Mouse (Mus musculus) hindlimb bud, embryonic 11.5 days (tissue): ENCODE results near the gene Inpp4b.

Source experiments
- DNase-seq: peaks from one replicate; pipeline ENCODE4 v3.0.0-alpha.2; 2012; ENCODE audit warnings: low read depth, low spot score; ENCODE audit errors: extremely low spot score

Gene Inpp4b

DNA sequence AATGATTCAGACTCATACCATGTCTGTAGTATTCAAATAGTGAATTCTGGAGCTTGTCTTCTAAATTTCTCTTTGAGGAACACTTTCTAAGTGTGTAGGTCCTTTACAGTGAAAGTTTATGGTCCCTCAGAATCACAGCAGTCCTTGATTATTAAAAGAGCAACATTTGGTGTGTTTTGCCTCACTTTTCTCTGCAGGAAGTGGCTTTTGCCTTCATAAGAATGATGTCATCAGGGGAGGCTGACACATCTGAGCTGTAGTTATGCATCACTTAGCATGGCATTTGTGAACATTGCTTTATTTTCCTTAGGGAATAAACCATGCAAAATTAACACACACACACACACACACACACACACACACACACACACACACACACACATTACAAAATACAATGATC is 349.8 kb downstream of the Inpp4b start:
- no peak for DNase-seq

DNA sequence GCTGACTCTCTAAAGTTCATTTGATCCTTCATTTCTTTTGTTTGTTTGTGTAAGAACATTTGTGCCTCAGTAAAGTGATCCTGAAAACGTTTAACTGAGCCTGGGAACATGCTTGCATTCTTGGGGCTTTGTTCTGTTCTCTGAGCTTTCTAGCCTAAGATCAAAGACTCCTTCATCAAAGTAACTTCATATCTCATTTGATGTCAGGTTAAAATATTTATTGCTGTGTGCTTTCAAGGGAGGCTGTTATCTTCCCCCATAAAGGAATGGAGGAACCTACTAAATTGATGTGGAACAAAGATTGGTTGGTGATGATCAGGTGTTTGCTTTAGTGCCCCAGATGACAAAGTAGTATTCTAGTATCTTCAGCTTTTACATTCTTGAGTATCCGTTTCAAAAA is 352.5 kb downstream of the Inpp4b start:
- DNase-seq = no peak

DNA sequence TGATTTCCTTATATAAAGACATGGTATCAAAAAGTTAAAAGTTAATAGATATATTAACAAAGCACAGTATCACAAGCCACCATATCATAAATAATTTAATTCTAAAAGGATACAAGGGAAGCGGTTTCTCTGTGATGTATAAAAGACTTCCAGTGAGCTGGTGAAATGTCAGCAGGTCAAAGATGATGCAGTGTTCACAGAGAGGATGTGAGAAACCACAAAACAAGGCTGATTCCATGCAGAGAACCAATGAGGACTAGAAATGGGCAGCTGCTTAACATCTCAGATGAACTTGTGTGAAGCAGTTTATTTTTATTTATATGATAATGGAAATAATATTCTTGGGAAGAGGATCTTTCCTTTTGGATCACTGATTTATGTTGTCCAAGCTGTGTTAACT is 359.7 kb downstream of the Inpp4b start:
- DNase-seq = no peak

DNA sequence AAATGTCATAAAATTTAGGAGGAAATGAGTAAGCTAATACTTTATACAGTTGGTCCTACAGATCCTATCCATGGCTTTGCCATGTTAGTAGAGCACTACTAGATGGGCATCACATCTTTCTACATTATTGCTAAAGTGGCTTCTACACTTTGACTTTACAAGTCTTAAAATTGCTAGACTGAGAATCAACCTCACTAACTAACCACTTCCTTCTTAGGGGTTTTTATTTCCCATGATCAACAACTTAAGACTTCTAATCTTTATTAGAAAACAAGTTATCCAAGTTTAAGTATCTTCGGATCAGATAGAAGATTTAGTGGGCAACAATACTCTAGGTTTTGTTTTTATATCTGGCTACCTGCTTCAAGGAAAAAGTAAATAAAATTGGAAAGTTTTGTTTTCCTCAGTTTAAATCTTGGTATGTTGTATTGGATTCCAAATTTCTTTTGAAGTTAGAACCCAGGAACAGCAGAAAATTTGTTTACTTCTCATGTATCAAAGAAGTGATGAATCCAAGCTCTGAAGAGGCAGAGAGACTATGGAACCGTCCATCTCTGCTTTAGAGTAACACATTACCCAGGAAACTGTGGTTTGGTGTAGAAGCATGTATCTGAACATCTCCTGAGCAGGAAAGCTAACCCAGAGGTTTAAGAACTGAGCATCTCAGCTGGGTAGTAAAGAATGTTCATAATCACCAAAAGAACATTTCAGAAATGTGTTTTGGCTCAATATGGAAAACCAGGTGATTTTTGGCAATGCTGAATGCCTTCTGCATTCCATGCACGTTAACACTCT is 361.4 kb downstream of the Inpp4b start:
- DNase-seq = no peak

DNA sequence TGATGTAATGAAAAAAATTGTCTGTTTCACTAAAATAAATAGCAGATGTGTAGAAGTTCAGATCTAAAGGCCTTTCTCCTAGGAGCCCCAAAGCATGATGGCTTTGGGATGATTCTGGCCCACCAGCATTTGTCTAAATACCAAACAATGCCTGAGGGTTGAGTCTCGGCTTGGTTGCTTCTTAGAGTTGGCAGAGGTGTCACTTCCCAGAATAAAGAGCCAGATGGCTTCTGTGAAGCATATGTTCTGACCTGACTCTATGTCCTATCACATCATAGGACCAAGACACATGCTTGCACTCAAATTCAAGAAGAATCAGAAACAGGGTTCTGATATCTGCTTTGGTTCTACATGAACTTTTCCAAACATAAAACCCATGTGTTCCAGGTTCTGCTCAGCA is 365.1 kb downstream of the Inpp4b start:
- no peak for DNase-seq

DNA sequence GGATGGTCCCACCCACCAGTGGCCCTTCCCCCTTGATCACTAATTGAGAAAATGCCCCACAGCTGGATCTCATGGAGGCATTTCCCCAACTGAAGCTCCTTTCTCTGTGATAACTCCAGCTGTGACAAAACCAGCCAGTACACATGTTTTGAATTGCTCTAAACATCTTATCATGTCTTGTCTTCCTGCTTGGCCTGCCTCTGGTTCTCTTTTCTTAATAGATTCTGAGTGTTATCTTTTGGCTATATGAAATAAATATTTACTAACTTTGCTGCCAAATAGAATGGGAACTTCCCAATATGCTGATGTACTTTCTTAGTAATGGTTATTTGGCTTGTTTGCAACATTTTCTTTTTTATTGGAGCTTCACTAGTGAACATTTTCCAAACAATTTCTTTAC is 389.0 kb downstream of the Inpp4b start:
- no peak for DNase-seq

DNA sequence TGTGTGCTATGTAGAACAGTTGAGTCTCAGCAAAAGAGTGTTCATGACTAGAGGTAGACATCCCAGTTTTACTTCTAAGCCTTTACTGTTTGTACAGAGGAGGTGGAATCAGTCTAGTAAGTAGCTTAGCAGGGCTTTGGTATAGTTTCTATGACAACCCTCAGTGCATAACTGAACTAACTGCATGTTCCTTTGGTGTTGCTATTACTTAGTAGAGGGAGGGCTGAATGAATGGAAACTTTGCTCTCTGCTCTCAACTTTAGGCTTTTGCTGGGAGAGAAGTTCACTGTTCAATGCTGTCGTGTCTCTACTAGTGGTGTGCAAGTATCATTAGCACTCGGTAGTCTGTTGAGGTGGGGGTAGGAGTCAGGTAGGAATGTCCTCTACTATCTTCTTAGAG is 393.3 kb downstream of the Inpp4b start:
- DNase-seq = no peak

DNA sequence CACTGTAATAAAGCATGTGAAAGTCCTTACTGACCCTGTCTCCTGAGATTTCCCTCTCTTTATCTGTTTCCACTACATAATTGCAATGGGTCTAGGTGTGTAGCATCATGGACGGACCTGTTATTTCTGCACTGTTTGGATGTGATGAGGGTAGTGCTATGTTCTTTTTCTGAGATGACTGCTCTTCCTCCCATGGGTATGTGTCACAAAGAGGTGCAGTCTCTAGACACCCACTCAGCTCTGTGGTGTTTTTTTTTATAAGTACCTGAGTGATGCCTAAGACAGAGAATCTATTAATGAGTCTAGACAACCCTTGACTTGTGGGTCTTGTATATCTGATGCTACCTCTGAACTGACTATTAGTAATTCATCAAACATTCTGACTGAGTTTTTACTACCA is 393.7 kb downstream of the Inpp4b start:
- no peak for DNase-seq

DNA sequence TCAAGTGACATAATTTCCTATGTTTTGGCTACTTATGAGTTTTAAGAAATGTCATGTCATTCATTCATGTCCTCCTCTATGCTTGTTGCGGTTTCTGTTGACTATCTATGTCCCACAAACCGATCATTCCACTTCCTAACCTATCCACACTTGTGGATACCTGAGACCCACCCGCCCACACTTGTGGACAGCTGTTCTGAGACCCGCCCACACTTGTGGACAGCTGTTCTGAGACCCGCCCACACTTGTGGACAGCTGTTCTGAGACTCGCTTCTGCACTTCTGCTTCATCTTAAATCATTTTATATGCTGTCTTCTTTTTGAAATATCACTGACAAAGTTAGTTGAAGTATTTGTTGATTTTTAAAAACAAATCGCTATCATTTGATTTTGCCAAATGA is 400.2 kb downstream of the Inpp4b start:
- DNase-seq = no peak

DNA sequence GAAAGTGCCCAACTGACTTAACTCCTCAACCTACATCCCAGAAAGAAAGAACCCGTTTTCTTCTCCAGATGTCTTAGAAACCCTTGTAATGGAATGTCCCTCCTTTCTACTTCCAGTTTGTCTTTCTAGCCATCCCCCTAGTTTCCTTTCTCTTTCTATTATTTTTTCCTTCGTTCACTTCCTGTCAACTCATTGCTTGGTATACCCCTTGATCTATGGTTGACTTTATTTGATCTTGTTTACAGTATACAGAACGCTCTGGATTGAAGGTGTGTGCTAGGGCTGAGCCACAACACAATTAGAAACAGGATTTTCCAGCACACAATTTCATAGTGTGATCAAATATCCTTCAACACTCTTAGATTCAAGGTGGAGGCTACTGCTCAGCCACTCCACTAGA is 400.7 kb downstream of the Inpp4b start:
- no peak for DNase-seq

DNA sequence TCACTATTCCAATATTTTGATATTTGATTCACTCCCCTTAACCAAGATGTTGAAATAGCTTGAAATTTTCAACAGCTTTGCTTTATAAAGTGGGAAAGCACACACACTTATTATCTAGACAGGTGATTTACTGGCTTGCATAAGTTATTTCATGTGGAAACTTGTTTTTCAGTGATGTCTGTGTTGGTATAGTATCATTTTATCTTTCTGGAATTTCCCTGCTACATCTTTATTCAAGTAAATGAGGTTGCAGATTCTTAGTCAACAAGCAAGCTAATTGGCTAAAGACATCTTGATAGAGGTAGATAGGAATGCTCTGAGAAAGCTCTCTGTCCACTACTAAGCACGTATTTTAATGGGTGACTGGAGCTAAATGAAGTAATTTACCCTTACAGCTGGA is 403.1 kb downstream of the Inpp4b start:
- DNase-seq = no peak

DNA sequence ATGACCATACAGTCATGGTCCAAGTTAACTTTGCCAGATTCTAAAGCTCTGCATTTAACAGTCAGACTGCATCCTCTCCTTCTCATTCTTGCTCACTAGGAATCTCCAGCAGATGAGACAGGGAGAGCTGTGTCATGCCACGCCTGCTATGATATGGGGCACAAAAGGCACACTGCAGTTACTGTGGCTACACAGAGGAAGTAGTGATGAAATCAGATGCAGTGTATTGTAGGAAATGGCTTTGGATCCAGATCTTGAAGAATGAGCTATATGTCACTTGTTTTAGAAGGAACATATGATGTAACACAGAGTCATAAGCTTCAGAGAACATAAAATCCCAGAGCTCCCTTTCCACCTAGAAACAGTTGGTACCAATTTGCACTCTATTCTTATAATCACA is 408.8 kb downstream of the Inpp4b start:
- DNase-seq = no peak

DNA sequence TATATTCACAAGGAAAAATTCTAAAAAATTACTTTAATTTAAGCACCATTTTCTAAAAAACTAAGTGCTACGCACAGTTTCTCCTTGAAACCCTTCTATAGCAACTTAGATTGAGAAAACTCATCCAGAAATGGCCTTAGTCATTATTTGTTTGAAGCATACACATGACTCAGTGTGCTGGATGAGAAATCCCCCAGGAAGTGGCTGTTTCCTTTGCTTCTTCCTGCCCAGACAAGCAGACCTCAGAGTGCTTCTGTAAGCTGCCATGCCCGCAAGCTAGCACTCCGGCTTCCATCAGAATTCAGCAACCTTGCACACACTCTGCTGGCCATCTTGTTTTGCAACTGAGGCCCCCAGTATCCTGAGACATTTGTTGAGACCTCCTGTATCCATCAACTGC is 414.3 kb downstream of the Inpp4b start:
- DNase-seq = no peak

DNA sequence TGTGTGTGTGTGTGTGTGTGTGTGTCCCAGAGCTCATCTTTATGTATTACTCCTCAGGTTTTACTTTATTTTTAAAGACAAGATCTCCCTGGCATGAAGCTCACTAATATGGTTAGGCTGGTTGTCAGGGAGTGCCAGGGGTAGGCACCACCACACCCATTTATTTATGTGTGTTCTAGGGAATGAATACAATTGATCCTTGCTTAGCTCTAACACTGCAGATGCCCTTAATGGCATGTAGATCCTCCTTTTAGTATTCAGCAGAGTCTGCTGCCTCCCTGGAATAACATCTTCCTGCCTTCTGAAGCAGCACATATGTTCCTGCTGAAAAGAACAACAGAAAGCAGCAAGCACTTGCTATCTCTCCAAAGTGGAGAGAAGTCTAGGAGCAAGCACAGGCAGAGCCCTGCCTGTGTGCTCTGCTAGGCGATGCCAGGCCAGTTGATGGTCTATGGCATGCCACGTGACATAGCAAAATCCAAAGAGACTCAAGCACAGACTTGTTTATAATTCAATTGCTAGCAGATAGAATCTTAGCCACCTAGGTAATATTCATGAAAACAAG is 415.3 kb downstream of the Inpp4b start:
- DNase-seq = no peak

DNA sequence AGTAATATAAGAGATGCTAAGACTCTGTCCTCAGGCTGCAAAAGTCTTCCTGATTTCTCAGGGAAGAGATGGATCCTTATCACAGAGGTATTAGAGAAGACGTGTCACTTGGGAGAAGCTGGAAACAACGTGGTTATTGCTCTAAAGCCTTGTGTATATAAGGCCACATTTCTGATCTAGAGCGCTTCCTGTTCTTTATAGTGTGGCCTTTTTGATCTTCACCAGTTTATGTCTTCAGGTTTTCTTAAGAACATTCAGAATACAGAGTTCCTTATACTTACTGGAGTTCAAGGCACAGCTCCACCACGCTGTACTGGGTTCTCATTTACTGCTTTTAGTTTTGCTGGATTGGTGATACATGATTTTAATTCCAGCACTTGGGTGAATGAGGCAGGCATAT is 419.1 kb downstream of the Inpp4b start:
- no peak for DNase-seq

DNA sequence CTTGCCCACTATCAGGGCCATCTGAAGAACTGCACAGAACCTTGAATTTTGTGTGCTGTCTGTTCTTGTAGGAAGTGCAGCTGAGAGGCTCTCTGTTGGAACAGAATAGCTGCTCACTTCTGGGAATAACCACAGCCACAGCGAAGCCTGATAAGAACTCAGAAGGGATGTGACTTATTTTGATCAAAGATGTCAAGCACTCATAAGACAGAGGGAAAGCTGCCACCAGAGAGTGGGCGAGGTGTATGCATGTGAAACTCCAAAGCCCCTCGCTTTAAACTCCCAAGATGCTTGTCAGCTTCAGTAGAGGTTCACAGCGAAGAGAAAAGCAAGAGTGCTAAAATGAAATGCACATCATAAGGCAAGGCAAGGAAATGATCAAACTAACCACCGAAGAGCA is 423.7 kb downstream of the Inpp4b start:
- DNase-seq = no peak

DNA sequence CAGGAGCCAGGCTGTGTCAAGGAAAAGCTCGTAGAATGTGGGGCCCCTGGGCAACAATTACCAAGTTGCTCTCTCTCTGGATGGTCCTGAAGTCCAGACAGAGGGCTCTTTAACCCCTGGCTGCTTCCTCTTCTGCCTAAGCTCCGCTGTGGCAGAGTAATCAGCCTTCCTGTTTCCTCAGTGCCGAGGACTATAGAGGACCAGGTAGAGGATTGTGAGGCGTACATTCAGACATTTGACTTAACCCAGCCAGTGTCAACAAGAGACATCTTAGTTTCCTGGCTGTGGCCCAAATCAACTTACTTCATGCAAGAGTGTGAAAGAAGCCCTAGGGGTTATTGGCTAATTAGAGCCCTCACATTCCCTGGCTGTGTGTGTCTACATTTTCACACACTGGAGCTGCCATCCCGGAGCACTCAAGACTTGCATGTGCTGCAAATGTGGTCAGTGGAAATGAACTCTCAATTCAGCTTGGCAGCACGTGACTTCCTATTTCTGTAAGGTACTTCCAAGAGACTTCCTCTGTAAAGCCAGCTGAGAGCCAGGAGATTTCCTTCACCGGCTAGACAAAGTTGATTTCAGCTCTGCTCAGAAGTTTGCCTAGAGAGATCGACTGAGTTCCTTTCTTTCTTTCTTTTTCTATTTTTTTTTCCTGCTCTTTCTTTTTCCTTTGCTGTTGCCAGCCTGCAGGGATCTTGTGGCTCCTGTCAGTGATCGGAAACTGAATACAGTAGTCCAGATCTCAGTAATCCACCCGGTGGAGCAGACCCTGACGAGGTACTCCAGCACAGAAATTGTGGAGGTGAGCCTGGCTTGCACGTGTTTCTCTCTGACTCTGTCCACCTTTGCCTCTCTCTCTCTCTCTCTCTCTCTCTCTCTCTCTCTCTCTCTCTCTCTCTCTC is 425.3 kb downstream of the Inpp4b start:
- peak; percentile 60 for DNase-seq

DNA sequence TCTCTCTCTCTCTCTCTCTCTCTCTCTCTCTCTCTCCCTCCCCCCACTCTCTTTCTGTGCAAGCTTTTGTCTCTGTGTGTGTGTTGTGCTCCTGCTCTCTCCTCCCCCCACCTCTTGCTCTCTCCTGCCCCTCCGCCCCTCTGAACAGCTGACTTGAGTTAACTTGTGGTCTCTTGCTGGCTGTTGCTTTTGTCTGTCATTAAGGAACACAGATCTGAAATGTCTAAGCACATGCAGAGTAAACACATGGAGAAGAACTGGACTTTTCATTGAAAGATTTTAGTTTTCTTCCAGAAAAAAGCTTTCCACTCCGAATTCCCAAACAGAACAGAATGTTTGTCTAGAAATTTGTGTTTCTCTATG is 425.9 kb downstream of the Inpp4b start:
- no peak for DNase-seq

DNA sequence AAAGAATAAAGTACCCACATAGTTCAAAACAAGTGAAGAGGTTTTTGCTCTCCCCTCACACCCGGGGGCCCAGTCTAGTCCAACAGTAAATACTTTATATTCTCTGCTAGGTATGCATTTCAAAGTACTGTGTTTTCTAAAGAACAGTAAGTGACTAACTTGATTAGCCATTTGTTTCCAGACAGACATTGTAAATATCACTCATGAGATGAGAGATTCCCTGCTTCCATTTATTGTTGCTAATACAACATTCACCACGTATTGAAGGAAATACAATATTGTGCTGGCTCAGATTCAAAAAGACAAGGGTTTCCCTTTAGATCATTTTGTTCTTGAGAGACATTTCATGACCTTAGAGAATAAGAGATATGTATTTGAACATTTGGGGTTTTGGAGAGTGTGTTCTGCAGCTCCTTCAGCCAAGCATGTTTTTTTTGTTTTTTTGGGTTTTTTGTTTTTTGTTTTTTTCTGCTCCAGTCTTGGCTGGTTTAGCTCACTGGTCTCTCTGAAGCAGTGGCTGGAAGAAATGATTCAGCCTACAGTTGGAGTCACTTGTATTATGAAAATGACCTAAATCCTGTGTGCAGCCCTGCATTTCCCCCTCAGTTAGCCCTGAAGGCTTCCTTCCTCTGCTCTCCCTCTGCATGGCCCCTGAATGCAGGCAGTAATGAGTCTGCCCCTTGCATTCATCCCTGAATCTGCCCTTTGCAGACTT is 426.5 kb downstream of the Inpp4b start:
- no peak for DNase-seq

DNA sequence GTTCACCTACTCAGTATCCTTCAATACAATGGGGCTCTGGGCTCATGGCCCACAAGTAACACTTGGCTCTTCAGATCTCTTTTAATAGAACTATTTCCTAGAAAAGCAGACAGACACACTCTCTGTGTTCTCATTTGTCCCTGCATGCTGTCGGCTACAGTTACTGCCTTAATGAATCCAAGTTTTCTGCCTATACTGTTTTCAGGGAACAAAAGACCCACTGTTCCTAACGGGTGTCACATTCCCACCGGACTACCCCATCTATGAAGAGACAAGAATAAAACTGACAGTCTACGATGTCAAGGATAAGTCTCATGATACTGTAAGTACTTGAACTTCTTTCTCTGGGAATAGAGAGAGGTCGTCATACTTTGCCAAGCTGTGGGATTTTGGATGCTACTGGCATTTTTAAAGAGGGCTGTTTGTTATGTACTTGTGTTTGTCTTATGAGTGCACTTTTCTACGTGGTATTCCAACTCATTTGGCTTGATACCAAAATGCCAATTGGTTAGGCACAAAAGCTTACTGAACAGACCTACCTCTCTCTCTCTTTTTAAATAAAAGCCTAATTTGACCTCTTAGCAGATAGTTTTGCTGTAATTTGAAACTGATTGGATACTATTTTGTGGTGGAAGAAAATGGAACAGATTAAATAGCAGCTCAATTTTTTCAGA is 428.4 kb downstream of the Inpp4b start:
- DNase-seq = no peak

DNA sequence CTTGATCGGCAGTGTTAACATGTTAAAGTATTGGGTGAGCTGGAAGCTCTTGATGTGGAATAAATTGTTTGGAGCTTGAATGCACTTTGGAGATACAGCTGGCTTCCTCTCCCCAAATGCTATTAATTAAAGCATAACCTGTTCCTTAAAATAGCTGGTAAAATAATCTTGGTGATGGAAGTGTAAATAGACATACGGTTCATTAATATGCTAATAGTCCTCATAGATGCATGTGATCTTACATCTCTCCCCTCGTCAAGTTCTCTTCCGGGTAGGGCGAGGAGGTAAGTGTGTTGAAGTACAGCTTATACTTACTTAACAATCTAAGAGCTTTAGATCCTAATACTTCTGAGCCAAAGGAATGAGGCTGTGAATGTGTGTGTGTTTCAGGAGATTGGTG is 430.5 kb downstream of the Inpp4b start:
- DNase-seq = no peak
